Comparison of ENCODE assay signal across 21 mouse cellular contexts in genomic region chr10:120189782-120190181, GRCm38 (mm10). TPM values are rescaled to one million over a fixed set of nuclear protein-coding genes. Genes with fewer than 3 reads are reported as not detected.
A peak's percentile ranks its signal among the peaks of the same experiment; 100 is the strongest.
DNase-seq lines count a peak whose midpoint lies in the region; ATAC-seq and TF ChIP-seq lines count a peak whose summit lies in the region.
"Had no signal": no experiment of that assay in that cellular context is flagged by ENCODE, and none has a peak within 500 bp of the region (broad histone marks: within the 10 kb centered on the region; RNA-seq: fewer than 3 reads in every experiment).

No protein-coding gene starts in this region.

- H3K27ac ChIP-seq in kidney, embryonic 14.5 days (ENCODE audit: low read depth, low read length) = peak overlapping the region; percentile 17; the same call in 1 of the 2 replicates
- no peak overlapping the region for H3K27ac ChIP-seq in liver, embryonic 15.5 days (replicated peaks)
- no peak overlapping the region for H3K27ac ChIP-seq in layer of hippocampus, adult 2 months
- no peak overlapping the region for H3K27ac ChIP-seq in forebrain, postnatal 0 days (ENCODE audit: low read depth, low read length)
- H3K27ac ChIP-seq: embryonic facial prominence, embryonic 13.5 days; hindbrain, postnatal 0 days; left cerebral cortex, adult 2 months had no signal

- no peaks in the 10 kb centered on the region for H3K9me3 ChIP-seq in kidney, embryonic 14.5 days (ENCODE audit: control insufficient read depth, low read length)
- no peaks in the 10 kb centered on the region for H3K9me3 ChIP-seq in liver, embryonic 15.5 days (replicated peaks)
- no peaks in the 10 kb centered on the region for H3K9me3 ChIP-seq in forebrain, postnatal 0 days (ENCODE audit: low read length)
- H3K9me3 ChIP-seq: embryonic facial prominence, embryonic 13.5 days; G1E had no signal

- peak; percentile 62; the same call in 1 of the 2 replicates for ATAC-seq in kidney, embryonic 14.5 days (ENCODE audit: low FRiP score, low TSS enrichment)
- no peak for ATAC-seq in liver, embryonic 15.5 days (ENCODE audit: insufficient read depth)
- no peak for ATAC-seq in forebrain, postnatal 0 days
- ATAC-seq: hindbrain, postnatal 0 days; midbrain, embryonic 16.5 days had no signal

- DNase-seq in kidney, adult 18-20 months = no peak
- DNase-seq in 416B (ENCODE audit: low read depth) (peak; percentile 37), MN1 (ENCODE audit: low spot score) (peak; percentile 35)
- DNase-seq in layer of hippocampus, adult 2 months (ENCODE audit: low spot score in 2 of 2) = no peak
- no peak for DNase-seq in lung, postnatal 25 days (ENCODE audit: low spot score)
- no peak for DNase-seq in forebrain, postnatal 0 days
- DNase-seq: adrenal gland, adult 2 months; cerebellum, adult 2 months; gastrocnemius, postnatal 14 days; heart, postnatal 14 days; kidney, adult 11 months; lung, adult 2 months; right cerebral cortex, adult 18-20 months; thymus, postnatal 25 days had no signal

- 15% methylated on average over 6 of the region's 6 CpGs for WGBS in kidney, embryonic 14.5 days
- 17% methylated on average over 6 of the region's 6 CpGs for WGBS in liver, embryonic 15.5 days (ENCODE audit: insufficient replicate concordance)
- WGBS in forebrain, postnatal 0 days = 34% methylated on average over 6 of the region's 6 CpGs

- H3K36me3 ChIP-seq in kidney, embryonic 14.5 days (ENCODE audit: control insufficient read depth, insufficient read depth, low read length) = no peaks in the 10 kb centered on the region
- H3K36me3 ChIP-seq in liver, embryonic 15.5 days (replicated peaks) = no peaks in the 10 kb centered on the region
- H3K36me3 ChIP-seq in forebrain, postnatal 0 days (ENCODE audit: insufficient read depth) = no peaks in the 10 kb centered on the region
- H3K36me3 ChIP-seq: embryonic facial prominence, embryonic 13.5 days; G1E had no signal

- no peak for TF ChIP-seq CTCF in layer of hippocampus, adult 2 months (conservative IDR thresholded peaks at IDR 0.05)
- TF ChIP-seq CTCF in forebrain, postnatal 0 days (IDR thresholded peaks at IDR 0.05; ENCODE audit: low read depth) = no peak

- 0 out of 2 replicates have a peak, but pooled peaks cover 6% of the 10 kb centered on the region for H3K4me1 ChIP-seq in kidney, embryonic 14.5 days (ENCODE audit: control insufficient read depth, insufficient read depth, low read length)
- no peaks in the 10 kb centered on the region for H3K4me1 ChIP-seq in liver, embryonic 15.5 days (replicated peaks)
- H3K4me1 ChIP-seq in forebrain, postnatal 0 days (ENCODE audit: insufficient read depth) = no peaks in the 10 kb centered on the region

- 0 out of 2 replicates have a peak overlapping the region, but pooled peaks have one; percentile 13 for H3K4me2 ChIP-seq in kidney, embryonic 14.5 days (replicated peaks; ENCODE audit: low read depth, low read length)
- H3K4me2 ChIP-seq in liver, embryonic 15.5 days = peak overlapping the region; percentile 25
- no peak overlapping the region for H3K4me2 ChIP-seq in forebrain, postnatal 0 days (ENCODE audit: low read depth)
- H3K4me2 ChIP-seq: embryonic facial prominence, embryonic 13.5 days had no signal

- H3K27me3 ChIP-seq in kidney, embryonic 14.5 days (ENCODE audit: control insufficient read depth, insufficient read depth, low read length) = no peaks in the 10 kb centered on the region
- no peaks in the 10 kb centered on the region for H3K27me3 ChIP-seq in liver, embryonic 15.5 days
- no peaks in the 10 kb centered on the region for H3K27me3 ChIP-seq in forebrain, postnatal 0 days (ENCODE audit: insufficient read depth, low read length)
- H3K27me3 ChIP-seq: embryonic facial prominence, embryonic 13.5 days had no signal

- no peak overlapping the region for H3K4me3 ChIP-seq in kidney, embryonic 14.5 days (ENCODE audit: low read length)
- H3K4me3 ChIP-seq in liver, embryonic 15.5 days (replicated peaks) = no peak overlapping the region
- H3K4me3 ChIP-seq in layer of hippocampus, adult 2 months = no peak overlapping the region
- no peak overlapping the region for H3K4me3 ChIP-seq in forebrain, postnatal 0 days (ENCODE audit: low read depth, low read length)
- H3K4me3 ChIP-seq: embryonic facial prominence, embryonic 13.5 days; left cerebral cortex, adult 2 months had no signal

- no peak overlapping the region for H3K9ac ChIP-seq in kidney, embryonic 14.5 days (ENCODE audit: low read depth, low read length)
- H3K9ac ChIP-seq in liver, embryonic 15.5 days = no peak overlapping the region
- no peak overlapping the region for H3K9ac ChIP-seq in forebrain, postnatal 0 days
- H3K9ac ChIP-seq: embryonic facial prominence, embryonic 13.5 days had no signal

RNA-seq across cellular contexts. Expression of gene Tmbim4, which starts 11.6 kb away (rescaled TPM):
- polyA plus RNA-seq in kidney, embryonic 14.5 days (2014; fragmentation: Nextera tagmentation; extraction: Ambion mirVana) = 127 and 139 TPM in 2 replicates
- 75.4 and 78.6 TPM in 2 replicates for polyA plus RNA-seq in liver, embryonic 15.5 days (2015; fragmentation: Nextera tagmentation; extraction: Ambion mirVana)
- total RNA-seq in layer of hippocampus, adult 2 months (2021) = 10 to 100 TPM; 55.6 to 59.0 TPM
- total RNA-seq in forebrain, postnatal 0 days (2014; rRNA removed) = 32.2 and 40.4 TPM in 2 replicates
- polyA plus RNA-seq in forebrain, postnatal 0 days (2015; fragmentation: Nextera tagmentation; extraction: Ambion mirVana) = 100 and 115 TPM in 2 replicates

RNA-seq across cellular contexts. Expression of gene Irak3, which starts 12.1 kb away (rescaled TPM):
- polyA plus RNA-seq in kidney, embryonic 14.5 days (2014; fragmentation: Nextera tagmentation; extraction: Ambion mirVana) = 0.74 and 0.80 TPM in 2 replicates
- 1.3 and 1.8 TPM in 2 replicates for polyA plus RNA-seq in liver, embryonic 15.5 days (2015; fragmentation: Nextera tagmentation; extraction: Ambion mirVana)
- under 1 TPM; 0.49 to 0.61 TPM for total RNA-seq in layer of hippocampus, adult 2 months (2021)
- total RNA-seq in forebrain, postnatal 0 days (2014; rRNA removed) = 0.08 and 0.33 TPM in 2 replicates
- polyA plus RNA-seq in forebrain, postnatal 0 days (2015; fragmentation: Nextera tagmentation; extraction: Ambion mirVana) = 0.13 and 0.28 TPM in 2 replicates
- total RNA-seq: hindbrain, postnatal 0 days had no signal

RNA-seq across cellular contexts. Expression of gene Llph, which starts 37.1 kb away (rescaled TPM):
- polyA plus RNA-seq in kidney, embryonic 14.5 days (2014; fragmentation: Nextera tagmentation; extraction: Ambion mirVana) = 68.5 and 87.6 TPM in 2 replicates
- 20.4 and 23.3 TPM in 2 replicates for polyA plus RNA-seq in liver, embryonic 15.5 days (2015; fragmentation: Nextera tagmentation; extraction: Ambion mirVana)
- 10 to 100 TPM; 15.0 to 16.1 TPM for total RNA-seq in layer of hippocampus, adult 2 months (2021)
- 22.1 and 23.8 TPM in 2 replicates for total RNA-seq in forebrain, postnatal 0 days (2014; rRNA removed)
- 42.1 and 46.7 TPM in 2 replicates for polyA plus RNA-seq in forebrain, postnatal 0 days (2015; fragmentation: Nextera tagmentation; extraction: Ambion mirVana)

Comparison
In these comparisons a context has a peak if more than half of its experiments do, and no peak if none do; other contexts are left out.
1. DNase-seq: peak in 416B (single experiment) and MN1 (single experiment); none in kidney, adult 18-20 months (single experiment), layer of hippocampus, adult 2 months (0 of 2), lung, postnatal 25 days (single experiment) and forebrain, postnatal 0 days (single experiment).